Mouse (Mus musculus): ENCODE results near the gene Lrpap1. TPM values are rescaled to one million over a fixed set of nuclear protein-coding genes. Genes with fewer than 3 reads are reported as not detected.

Gene Lrpap1
- total RNA-seq, 2 experiments from 2014 or later = 27.2 to 27.9 TPM

DNA sequence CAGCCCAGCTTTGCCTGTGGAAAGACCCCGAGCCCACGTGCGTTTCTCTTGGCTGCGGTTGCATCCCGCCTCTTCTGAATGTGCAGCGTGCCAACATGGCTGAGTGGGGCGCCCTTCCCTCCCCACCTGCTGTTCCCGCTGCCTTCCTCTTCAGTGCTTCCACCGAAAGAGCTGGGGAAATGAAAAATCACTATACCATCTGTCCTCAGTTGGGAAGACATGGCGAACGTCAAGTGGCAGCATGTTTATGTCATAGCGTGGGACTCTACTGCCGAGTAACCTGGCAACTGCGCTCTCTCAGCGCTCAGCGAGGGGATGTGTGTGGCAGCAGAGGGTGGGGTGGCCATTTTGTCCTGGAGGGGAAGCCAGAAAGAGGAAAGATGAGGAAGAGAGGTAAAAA lies 23.6 kb upstream of the Lrpap1 start:
- no peak for DNase-seq (ENCODE audit: low spot score)

DNA sequence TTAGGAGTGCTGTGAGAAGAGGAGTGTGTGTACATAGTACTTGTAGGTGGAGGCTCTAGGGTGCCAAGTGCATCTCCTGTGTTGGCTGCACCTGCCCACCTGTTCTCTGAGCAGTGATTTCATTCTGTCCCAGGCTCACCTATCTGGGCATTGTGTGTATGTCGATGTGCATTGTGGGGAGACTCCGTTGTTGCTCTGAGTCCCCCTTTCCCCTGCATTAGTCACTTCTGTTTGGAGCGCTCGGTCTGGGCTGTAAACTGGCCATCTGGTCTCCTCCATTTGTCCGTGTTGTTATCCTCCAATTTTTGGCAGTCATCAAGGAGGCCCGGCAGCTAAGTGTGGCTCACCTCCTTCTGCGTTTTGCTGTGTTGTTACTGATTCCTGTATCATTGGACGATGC lies 14.5 kb upstream of the Lrpap1 start:
- DNase-seq (ENCODE audit: low spot score) = no peak

DNA sequence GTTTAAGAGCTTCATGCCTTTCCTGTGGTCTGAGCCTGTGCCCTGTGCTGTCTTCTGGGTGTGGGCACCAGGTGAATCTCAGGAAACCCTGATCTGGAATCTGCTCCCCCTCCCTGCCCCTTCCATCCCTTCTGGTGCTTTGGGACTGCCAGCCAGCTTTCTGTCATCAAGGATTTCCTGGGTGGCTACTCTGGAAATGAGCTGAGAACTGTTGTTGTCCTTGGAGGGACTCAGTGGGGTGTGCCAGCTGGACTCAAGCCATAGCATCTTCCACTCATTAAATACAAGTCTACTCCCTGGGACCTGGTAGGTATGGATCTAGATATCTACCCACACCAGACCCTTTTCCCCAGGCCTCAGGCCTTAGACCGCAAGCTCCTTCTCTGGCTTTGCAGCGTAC lies 12.9 kb upstream of the Lrpap1 start:
- no peak for DNase-seq (ENCODE audit: low spot score)

DNA sequence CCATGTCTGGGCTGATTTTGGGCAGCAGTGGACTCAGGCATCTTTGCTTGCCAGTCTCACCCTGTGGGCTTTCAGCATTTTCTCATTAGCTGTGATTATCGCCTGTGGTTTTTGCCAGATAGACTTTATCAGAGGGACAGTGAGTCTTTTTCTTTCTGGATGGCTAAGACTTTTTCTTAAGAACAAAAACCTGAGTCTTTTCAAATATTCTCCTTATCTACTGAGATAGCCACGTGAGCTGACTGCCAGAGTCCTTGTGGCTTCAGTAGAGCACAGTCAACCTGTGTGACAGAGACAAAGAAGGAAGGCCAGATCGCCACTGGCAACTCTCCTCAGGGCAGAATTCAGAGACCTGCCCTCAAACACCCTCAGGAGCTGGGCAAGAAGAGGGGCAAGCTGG lies 12.1 kb upstream of the Lrpap1 start:
- no peak for DNase-seq (ENCODE audit: low spot score)

DNA sequence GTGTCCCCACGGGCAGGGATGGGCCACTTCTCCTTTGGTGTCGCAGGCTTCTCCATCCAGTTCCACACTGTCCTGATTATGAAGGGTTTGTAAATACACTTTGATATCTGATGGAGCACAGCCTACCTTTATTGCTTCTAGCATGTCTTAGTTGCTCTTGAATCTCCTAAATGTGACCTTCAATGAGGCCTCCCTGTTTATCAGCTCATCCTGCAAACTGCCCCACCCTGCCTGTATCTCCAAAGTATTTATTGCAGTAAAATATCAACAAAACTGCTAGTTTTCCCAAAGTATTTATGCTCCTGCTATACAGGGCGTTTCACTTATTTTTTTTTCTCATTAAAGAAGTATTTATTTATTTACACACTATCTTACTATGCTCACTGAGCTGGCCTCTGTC lies 10.4 kb upstream of the Lrpap1 start:
- no peak for DNase-seq (ENCODE audit: low spot score)

DNA sequence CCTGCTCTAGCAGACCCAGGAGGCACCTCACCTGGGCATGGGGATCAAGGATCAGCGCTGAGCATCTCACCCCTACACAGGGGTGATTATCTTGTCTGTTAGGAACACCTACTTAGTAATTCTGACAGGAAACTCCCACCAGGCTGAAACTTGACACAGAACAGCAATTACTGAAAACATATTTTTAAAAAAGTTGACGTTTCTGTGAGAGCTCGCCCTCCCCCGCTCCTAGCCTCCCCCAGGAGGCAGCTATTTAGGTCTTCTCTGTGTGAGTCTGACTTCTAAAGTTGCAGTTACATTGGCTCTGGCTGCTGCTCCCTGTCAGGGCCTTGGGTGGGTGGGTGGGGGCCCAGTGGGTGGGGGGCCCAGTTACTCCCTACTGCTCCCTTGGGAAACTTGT lies 6.9 kb upstream of the Lrpap1 start:
- no peak for DNase-seq (ENCODE audit: low spot score)

DNA sequence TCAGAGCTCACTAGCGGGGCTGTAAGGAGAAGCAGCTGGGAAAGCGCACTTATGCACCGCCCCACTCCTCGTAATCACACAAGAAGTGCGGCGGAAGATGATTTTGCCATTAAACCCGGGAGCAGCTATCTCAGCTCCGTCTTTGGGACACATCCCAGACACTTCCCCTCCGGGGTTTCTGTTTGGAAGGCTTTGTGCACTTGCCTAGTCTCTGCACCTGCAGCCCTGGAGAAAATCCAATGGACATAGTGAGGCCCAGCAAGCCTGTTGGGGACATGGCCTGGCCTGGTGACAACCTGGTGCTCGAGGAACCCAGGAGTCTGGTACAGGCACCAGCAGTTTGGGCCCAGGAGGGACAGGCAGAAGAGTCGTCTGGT lies 344 bp upstream of the Lrpap1 start:
- no peak for DNase-seq (ENCODE audit: low spot score)

DNA sequence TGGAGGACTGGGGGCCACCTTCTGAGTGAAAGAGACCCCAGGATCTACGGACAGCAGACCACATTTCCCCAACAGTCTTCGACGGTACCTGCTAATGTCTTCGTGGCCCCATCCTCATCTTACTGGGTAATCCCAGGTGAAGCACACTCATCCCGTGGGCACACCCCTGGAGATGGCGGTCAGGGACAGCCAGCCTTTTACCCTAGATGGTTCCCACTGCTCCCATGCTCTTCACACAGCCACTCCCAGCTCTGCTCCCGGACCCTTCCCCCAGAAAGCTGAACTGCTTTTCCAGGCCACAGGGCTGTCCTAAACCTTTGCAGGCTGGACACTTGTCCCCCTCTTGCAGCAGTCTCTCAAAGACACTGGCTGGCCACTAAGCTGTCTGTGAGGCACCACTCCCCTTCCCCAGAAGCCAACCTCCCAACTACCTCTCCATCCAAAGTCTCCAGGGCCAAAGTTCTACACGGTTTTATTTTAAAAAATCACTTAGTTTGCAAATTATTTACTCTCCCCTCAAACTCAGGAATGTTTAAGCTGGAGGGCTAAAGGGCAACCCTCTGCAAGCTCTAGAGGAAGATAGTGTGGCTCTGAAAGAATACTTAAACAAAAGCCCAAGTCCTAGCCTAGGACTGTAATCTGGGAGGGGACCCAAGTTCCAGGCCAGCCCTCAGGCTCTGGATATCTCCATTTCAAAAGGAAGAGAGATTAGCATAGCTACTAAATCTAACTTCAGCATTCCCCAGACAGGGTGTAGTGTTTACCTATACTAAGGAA lies 1.2 kb downstream of the Lrpap1 start:
- no peak for DNase-seq (ENCODE audit: low spot score)

DNA sequence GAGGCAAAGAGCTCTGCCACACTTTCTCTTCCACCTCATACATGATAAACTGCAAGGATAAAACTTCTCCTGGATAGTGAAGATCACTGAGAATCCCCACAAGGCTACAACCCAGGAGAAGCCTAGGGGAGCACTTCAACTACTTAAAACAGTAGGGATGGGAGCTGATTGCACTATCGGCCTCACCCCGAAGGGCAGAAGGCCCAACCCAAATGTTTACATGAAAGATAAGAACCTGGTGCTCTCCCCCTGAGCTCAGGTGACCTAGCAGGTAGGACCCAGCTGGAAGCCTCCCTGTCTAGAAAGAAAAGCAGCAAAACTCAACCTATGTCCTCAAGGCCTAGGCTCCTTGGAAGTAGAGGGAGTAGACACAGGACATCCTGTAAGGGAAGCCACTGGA lies 2.0 kb downstream of the Lrpap1 start:
- DNase-seq (ENCODE audit: low spot score) = no peak

DNA sequence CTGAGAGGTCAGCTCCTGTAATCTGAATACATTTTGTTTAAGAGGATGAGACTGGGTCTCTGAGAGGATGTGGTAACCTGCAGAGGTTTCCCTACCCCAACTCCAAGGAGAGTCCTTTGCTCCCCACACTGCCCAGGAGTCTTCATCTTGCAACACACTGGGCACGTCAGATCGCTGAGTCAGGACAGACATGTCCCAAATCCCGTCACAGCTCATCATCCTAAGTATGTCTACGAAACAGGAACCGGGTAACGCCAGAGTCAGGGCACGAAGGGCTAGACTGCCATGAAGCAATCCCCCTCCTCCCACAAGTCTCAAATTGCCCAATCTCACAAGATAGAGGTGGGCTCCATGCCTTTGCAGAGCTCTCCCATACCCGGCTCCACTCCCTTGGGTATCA lies 2.5 kb downstream of the Lrpap1 start:
- no peak for DNase-seq (ENCODE audit: low spot score)

DNA sequence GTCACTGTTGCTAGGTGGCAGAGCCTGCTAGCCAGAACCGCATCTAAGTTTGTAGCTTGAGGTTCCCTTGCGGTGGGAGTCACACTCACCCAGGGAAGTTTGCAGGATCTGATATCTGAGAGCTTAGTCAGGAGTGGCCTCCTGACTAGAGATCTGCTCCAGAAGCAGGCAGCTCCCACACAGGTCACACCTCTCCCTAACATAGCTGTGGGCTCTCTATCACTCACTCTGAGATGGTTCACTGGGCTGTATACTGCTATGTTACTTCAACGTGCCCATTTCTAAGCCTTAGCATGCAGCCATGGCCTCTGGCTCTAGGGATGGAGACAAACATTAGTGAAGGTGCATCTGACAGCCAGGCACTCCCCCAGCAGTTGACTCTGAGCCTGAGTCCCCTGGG lies 13.9 kb downstream of the Lrpap1 start:
- no peak for DNase-seq (ENCODE audit: low spot score)

DNA sequence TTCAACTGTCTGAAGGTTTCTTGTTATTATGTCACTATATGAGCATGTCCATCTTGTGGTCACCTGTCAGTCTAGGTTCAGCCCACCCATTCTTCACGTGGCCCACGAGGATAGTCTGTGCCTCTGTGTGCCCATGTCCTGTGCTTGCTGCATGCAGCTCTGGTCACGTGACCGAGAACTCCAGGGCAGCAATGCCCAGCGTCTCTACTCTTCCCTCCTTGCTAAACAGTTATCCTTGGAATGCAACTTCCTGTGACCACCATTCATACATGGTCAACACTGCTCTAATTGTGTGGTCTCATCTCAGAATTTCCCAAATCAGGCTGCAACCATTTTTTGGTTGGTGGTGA lies 16.0 kb downstream of the Lrpap1 start:
- DNase-seq (ENCODE audit: low spot score) = no peak

DNA sequence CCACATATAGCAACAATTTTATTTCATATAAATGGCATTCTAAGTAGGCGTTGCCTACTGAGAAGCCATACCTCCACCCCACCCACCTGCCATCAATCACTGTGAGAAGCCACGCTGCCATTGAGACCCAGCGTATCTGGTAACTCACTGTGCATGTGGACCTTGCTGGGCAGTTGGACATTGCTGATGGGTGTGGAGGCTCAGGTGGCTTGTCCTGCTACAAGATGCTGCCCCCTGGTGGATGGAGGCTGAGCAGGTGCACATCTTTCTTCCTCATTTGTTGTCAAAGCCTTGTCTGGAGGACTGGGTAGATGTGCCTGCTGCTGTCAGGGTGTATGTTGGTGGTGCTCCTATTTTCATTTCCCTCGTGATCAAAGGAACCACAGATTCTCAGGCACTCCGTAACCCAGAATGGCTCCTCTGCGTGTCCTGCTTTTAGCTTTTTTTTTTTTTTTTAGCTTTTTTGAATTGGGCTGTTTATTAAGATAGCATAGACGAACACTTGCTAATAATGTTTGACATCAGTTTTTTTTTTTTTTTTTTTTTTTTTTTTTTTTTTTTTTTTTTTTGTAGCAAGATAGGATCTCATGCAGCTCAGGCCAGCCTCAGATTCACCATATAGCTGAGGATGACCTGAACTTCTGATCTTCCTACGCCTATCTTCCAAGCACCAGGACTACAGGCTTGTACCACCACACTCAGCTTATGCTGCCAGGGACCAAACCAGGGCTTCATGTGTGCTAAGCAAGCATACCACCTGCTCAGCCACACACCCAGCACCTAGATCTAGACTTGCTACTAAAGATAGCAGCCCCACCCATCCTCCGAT lies 16.6 kb downstream of the Lrpap1 start:
- DNase-seq (ENCODE audit: low spot score) = peak; percentile 80

DNA sequence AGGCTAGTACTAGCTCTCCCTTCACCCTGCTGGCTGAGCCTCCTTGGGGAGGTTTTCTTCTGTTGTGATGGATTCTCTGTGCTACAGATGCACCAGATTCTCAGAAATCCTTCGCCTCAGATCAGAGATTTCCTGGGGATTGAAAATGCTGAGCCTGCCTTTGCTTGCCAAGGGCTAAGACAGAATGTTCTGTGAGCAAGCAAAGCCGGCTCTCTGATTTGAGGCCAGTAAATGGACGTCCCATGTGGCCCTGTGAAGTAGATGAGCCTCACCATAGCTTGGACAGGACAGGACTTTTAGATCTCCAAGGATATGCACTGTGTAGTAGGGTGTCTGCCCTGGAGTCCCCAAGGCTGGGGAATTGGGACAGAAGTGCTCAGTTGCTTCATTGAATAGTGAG lies 20.7 kb downstream of the Lrpap1 start:
- DNase-seq (ENCODE audit: low spot score) = peak; percentile 61

DNA sequence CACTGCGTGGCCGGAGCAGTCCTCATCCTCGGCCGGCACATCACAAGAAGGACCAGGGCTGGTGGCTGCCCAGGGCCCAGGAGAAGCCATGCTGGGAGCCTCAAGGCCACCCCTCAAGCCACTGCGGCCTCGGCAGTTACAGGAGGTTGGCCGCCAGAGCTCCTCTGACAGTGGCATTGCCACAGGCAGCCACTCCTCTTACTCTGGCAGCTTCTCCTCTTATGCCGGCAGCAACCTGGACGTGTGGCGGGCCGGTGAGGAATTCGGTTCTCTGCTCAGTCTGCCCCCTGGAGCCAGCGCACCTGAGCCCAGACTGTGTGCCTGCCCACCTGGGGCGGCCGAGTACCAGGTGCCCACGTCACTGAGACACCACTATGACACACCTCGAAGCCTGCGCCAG lies 26.5 kb downstream of the Lrpap1 start:
- no peak for DNase-seq (ENCODE audit: low spot score)

DNA sequence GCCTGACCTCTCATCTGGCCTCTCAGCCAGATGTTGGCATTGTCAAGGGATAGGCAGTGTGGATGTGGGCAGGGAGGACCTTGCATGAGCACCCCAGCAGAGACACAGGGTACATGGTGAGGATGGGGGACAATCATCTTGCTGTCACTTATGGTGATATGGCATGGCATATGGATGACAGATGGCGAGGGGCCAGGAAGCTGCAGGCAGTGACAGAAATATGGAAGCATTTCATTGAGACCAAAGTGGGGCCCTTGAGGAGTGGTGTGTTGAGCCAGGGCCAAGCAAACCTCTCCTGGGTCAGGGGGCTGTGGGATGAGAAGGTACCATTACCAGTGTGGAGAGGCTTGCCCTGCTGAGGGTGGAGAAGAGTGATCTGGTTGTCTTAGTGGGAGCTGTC lies 29.2 kb downstream of the Lrpap1 start:
- DNase-seq (ENCODE audit: low spot score) = no peak

DNA sequence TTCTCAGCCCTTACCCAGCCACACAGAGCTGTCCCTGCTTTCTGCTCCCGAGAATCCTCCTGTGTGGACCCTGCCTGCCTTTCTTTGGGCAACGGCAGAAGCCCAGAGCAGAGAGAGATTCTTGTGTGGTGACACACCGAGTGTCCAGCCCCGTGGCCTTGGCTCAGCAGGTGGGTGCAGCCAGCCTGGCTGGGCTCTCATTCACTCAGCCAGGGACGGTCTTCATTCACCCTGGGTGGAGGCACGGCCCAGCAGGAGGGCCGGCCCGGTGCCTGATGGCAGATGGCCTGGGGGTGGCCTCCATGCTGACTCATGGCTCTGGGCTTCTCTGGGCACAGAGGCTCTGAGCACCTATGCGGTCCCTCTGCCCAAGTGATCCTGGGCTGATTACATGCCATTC lies 31.6 kb downstream of the Lrpap1 start:
- DNase-seq (ENCODE audit: low spot score) = peak; percentile 86

DNA sequence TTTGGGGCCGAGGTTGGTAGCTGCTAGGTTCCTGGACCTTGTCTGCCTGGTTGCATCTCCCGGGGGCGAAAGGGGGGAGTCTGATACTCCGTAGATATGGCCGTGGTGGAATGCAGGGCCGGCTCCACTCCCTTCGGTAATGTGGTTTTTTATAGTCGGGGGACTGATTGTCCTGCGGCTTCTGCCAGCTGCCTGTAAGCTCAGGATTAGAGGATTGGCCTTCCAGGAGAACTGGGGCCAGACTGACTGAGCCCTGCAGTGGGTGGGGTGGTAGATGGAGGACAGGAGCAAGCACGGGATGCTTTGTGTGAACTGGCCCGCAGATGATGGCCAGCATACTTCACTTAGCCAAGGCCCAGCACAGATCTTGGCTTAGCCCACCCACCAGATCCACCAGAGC lies 32.3 kb downstream of the Lrpap1 start:
- peak; percentile 55 for DNase-seq (ENCODE audit: low spot score)

DNA sequence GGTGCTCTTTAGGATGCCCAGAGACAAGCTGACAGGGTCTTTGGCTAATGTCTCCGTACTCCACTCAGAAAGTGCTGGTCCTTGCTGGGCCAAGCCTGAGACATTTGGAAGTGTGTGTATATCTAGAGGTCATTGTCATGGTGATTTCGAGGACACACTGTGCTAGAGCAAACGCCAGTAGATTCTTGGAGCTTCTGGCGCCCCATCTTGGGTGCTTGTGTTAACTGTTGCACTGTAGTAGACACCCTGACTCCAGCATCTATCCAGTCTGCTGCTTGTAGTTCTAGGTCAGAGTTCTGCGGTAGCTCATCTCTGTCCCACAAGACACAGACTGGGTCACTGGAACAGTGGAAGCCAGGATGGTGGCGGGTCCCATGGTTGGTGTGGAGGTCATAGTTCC lies 33.7 kb downstream of the Lrpap1 start:
- no peak for DNase-seq (ENCODE audit: low spot score)

DNA sequence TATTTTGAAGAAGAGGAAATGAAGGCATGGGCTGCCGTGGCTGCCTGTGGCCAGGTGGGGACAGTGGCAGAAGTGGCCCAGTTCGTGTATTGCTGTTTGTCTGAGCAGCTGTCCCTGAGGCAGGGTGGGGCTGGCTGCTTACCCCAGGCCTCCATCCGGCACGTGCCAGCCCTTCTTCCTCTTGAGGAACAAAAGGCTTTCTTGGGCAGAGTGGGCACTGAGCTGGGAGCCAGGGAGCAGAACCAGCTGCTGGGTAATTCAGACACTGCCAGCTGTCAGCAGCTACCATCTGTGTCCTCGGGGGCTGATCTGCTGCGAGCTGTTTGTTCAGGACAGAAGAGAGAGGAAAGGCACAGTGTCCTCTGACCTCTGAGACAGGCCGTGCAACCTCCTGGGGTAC lies 34.6 kb downstream of the Lrpap1 start:
- DNase-seq (ENCODE audit: low spot score) = no peak

DNA sequence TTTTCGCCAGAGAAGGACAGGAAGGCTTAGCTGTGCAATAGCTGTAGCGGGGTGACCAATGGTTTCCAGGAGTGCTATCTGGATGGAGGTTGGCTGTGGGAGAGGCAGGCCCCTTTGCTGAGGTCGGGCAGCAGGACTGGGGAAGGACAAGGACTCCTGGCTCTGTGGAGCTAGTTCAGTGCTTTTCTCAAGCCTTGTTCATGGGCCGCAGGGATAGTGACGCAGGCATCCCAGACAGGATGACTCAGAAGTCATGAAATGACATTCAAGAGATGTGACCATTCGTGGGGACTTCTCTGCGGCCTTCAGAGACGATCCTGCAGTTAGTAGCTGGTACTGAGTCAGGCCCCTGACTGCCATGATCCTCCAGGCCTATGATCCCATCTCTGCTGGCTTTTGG lies 35.3 kb downstream of the Lrpap1 start:
- DNase-seq (ENCODE audit: low spot score) = no peak

DNA sequence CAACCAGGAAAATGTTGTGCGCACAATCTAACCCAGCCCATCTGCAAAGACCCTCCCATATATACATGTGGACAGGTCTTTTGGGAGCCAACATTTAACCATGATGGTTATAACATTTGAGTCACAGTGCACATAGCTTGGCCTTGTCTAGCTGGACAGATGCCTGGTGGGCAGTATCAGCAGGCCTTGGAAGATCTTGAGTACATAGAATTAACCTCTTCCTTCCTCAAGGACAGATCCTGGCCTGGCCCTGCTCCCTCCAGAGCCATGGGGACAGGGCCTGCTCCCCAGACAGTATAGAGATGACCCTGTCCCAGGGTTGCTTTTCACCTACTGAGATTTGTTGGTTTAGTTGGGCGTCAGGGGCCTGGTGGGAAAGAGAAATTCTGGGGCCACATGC lies 35.7 kb downstream of the Lrpap1 start:
- no peak for DNase-seq (ENCODE audit: low spot score)

DNA sequence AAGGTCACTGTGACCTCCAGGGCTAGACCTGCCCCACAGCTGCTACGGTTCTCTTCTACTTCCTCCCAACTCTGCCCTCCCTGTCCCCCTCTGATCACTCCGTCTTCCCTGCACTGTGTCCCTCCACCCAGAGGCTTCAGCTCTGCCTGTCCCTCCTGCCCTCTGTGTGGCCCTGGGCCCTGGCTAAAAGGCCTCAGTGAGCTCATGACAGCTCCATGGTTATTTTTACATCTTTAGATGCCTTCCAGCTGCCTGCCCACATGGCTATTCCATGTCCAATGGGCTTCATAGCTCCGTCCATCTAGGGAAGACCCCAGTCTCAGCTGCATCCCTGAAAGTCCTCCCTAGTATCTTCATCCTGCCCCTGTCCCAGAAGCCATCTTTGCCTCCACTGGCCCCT lies 45.5 kb downstream of the Lrpap1 start:
- DNase-seq (ENCODE audit: low spot score) = peak; percentile 61
